Mouse (Mus musculus) layer of hippocampus, adult 9-11 months (tissue): ENCODE data around the gene Rab30.
"Not testable (repeated sequence)": the region's sequence is repeated elsewhere in the genome, so short reads cannot be mapped to it uniquely, and the experiment has no call there.

Experiments used
- DNase-seq: peaks from one replicate; pipeline ENCODE4 v3.0.0; 2022

Gene Rab30

GRCm38 (mm10) chr7:92758067-92758466 is 16.7 kb downstream of the Rab30 start:
- DNase-seq, result no peak

GRCm38 (mm10) chr7:92760651-92761050 is 19.2 kb downstream of the Rab30 start:
- no peak for DNase-seq

GRCm38 (mm10) chr7:92761161-92761560 is 19.8 kb downstream of the Rab30 start:
- no peak for DNase-seq

- DNase-seq, result no peak
Measured at GRCm38 (mm10) chr7:92765426-92765825, 24.0 kb downstream of the Rab30 start.

GRCm38 (mm10) chr7:92766096-92767090 is 25.0 kb downstream of the Rab30 start:
- peak; percentile 46 for DNase-seq

- not testable (repeated sequence) for DNase-seq
Measured at GRCm38 (mm10) chr7:92768116-92768515, 26.7 kb downstream of the Rab30 start.

GRCm38 (mm10) chr7:92768859-92769258 is 27.5 kb downstream of the Rab30 start:
- no peak for DNase-seq

- DNase-seq, result no peak
Measured at GRCm38 (mm10) chr7:92773006-92773405, 31.6 kb downstream of the Rab30 start.

GRCm38 (mm10) chr7:92773596-92773995 is 32.2 kb downstream of the Rab30 start:
- DNase-seq, result no peak

- no peak for DNase-seq
Measured at GRCm38 (mm10) chr7:92774741-92775140, 33.3 kb downstream of the Rab30 start.

GRCm38 (mm10) chr7:92775703-92776102 is 34.3 kb downstream of the Rab30 start:
- no peak for DNase-seq

- no peak for DNase-seq
Measured at GRCm38 (mm10) chr7:92776647-92777046, 35.2 kb downstream of the Rab30 start.

- DNase-seq, result peak; percentile 57
Measured at GRCm38 (mm10) chr7:92777108-92777973, 35.9 kb downstream of the Rab30 start.

GRCm38 (mm10) chr7:92779058-92779457 is 37.7 kb downstream of the Rab30 start:
- DNase-seq, result no peak

- DNase-seq, result no peak
Measured at GRCm38 (mm10) chr7:92781361-92781760, 40.0 kb downstream of the Rab30 start.

- DNase-seq, result no peak
Measured at GRCm38 (mm10) chr7:92781948-92782347, 40.5 kb downstream of the Rab30 start.

GRCm38 (mm10) chr7:92782511-92782910 is 41.1 kb downstream of the Rab30 start:
- no peak for DNase-seq

- no peak for DNase-seq
Measured at GRCm38 (mm10) chr7:92783166-92783806, 41.9 kb downstream of the Rab30 start.

- no peak for DNase-seq
Measured at GRCm38 (mm10) chr7:92783914-92784313, 42.5 kb downstream of the Rab30 start.

GRCm38 (mm10) chr7:92795749-92796148 is 54.3 kb downstream of the Rab30 start:
- peak; percentile 40 for DNase-seq

- peak; percentile 24 for DNase-seq
Measured at GRCm38 (mm10) chr7:92796813-92797212, 55.4 kb downstream of the Rab30 start.

GRCm38 (mm10) chr7:92799665-92800595 is 58.5 kb downstream of the Rab30 start:
- peak; percentile 75 for DNase-seq
